Mouse (Mus musculus) olfactory bulb, adult 2 months (tissue): Measurements from ENCODE around the gene Usp12. TPM values are rescaled to one million over a fixed set of nuclear protein-coding genes. Genes with fewer than 3 reads are reported as not detected.
A peak's percentile ranks its signal among the peaks of the same experiment; 100 is the strongest.

ENCODE experiments used
- H3K27ac ChIP-seq: fragments of 200-500 bp; 2 replicates; pipeline ENCODE4 v1.5.1; 2012; ENCODE audit warnings: low read depth, low read length; ENCODE audit not compliant: insufficient read depth
- H3K4me1 ChIP-seq: fragments of 200-500 bp; 2 replicates; pipeline ENCODE4 v1.6.1; 2012; ENCODE audit warnings: low read length; ENCODE audit not compliant: control insufficient read depth, insufficient read depth
- H3K4me3 ChIP-seq: fragments of 200-500 bp; 2 replicates; pipeline ENCODE4 v1.5.1; 2012; ENCODE audit warnings: mild to moderate bottlenecking, low read depth, low read length, moderate library complexity; ENCODE audit not compliant: insufficient read depth
- CTCF ChIP-seq: fragments of 200-500 bp; IDR thresholded peaks from 2 replicates; pipeline ENCODE4 v1.5.1; 2012; ENCODE audit warnings: low read depth, mild to moderate bottlenecking, low read length, moderate library complexity; ENCODE audit not compliant: insufficient read depth
- POLR2A ChIP-seq: fragments of 200-500 bp; IDR thresholded peaks from 2 replicates; pipeline ENCODE4 v1.6.1; 2012; ENCODE audit warnings: mild to moderate bottlenecking, low read depth, low read length, moderate library complexity; ENCODE audit not compliant: insufficient read depth
- WGBS: fragments of 180-500 bp; shearing (Covaris S2); methylation state at CpG from one replicate; pipeline ENCODE4 v1.1.7; 2018; 5-methylcytosine and 5-hydroxymethylcytosine counted together
- polyA plus RNA-seq: library from polyadenylated mRNA; stranded (reverse); fragments of >200 nt; gene quantifications from 2 replicates; pipeline ENCODE4 v1.2.4, GENCODE M21; 2012; ENCODE audit warnings: low replicate concordance; ENCODE audit not compliant: missing spikeins, insufficient read depth, insufficient read length

The Usp12 gene
- polyA plus RNA-seq, 1 experiment = not detected

DNA sequence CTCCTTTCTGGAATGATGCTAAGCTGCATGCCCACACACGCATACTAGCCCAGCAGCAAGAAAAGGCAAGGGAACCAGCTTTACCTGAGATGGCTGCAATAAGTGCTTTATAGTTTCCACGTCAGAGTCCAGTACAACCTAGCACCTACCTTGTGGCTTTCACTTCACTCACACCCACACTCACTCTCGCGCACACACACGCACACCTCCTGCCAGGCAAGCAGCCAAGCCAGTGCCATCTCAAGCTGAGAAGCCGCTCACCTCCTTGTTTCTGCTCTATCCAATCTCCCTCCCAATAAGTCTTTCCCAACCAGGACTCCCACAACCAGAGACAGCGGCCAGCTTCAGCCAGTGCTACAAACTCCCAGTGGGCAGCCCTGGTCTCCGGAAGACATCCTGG is 3.9 kb downstream of the Usp12 start:
- TF ChIP-seq CTCF = no peak
- TF ChIP-seq POLR2A = no peak
- H3K4me1 ChIP-seq = peaks cover 20% of the 10 kb centered on the region
- 49% methylated on average over 8 of the region's 8 CpGs for WGBS
- no peak overlapping the region for H3K4me3 ChIP-seq
- H3K27ac ChIP-seq = no peak overlapping the region

DNA sequence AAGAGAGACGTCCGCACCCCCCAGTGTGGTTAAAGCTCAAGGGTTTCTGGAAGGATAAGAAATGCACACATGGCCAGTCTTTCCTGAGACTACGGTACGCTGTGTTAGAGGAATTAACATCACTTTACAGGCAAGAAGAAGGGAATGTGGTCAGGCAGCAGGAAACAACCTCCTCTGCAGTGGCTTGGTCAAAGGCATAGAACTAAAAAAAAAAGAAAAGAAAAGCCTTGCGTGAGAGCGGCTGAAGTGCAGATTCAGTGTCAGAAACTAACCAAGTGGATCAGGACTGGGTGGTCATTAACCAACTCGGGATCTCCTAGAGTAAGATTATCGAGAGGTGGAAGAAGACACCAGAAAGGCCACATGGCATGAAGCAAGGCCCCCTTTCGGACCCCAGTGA is 5.4 kb downstream of the Usp12 start:
- no peak for TF ChIP-seq CTCF
- Histone ChIP-seq H3K27ac (no peak overlapping the region), H3K4me3 (no peak overlapping the region), H3K4me1 (peaks cover 17% of the 10 kb centered on the region)
- 77% methylated on average over 9 of the region's 9 CpGs for WGBS

DNA sequence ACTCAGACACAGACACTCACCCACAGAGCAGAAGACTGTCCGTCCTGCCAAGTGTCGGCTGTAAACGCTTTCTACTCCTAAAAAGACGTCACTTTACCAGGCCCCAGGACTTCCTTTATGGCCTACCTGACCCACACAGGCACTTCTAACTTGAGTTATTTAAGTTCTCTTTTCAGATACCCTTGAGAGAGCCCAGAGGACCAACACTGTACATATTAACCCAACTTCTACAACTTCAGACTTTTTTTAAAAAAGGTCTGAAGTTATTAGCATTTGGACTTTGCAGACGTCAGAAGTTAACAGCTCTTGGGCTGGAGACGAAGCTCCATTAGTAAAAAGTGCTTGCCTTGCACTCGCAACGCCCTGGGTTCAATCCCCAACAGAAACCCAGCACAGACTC is 8.7 kb downstream of the Usp12 start:
- no peak overlapping the region for H3K4me3 ChIP-seq
- H3K27ac ChIP-seq = no peak overlapping the region
- 86% methylated on average over 8 of the region's 8 CpGs for WGBS
- H3K4me1 ChIP-seq = peaks cover 11% of the 10 kb centered on the region
- no peak for TF ChIP-seq CTCF
- no peak for TF ChIP-seq POLR2A

DNA sequence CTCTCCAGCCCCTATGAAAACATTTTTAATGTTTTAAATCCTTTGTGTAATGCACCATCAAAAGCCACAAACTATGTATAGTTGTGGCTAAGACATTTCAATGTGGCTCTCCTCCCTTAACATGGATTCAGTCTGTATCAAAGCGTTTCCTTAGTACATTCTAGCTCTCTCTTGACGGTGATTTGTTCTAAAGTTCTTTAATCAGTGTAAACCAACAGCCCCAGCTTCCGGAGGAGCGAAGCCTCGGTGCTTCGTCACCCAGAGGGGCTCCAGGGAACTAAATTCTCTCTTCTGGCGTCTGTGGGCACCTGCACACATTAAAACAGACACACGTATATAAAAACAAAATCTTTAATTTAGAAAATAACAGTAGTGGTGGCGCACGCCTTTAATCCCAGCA is 10.9 kb downstream of the Usp12 start:
- Histone ChIP-seq H3K4me3 (no peak overlapping the region), H3K4me1 (peaks cover 12% of the 10 kb centered on the region), H3K27ac (no peak overlapping the region)
- WGBS = 93% methylated on average over 10 of the region's 10 CpGs
- no peak for TF ChIP-seq POLR2A
- TF ChIP-seq CTCF = no peak

DNA sequence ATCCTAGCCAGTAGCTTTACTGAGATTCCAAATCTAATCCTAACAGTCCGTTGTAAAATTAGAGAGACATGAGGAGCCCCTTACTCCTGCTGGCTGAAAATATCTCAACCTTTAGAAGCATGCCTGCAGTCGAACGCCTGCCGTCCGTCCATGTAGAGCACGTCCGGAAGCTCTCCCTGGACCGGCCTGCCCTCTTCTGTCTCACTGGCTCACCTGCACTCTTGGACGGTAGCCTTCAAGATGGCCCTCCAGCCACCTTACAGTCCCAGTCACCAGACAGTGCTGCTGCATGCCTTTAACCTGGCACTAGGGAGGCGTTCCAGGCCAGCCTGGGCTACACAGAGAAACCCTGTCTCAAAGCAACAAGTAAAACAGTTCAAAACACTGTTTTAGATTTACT is 11.5 kb downstream of the Usp12 start:
- 95% methylated on average over 10 of the region's 10 CpGs for WGBS
- TF ChIP-seq CTCF (no peak), POLR2A (no peak)
- peaks cover 9% of the 10 kb centered on the region for H3K4me1 ChIP-seq
- no peak overlapping the region for H3K4me3 ChIP-seq
- H3K27ac ChIP-seq = no peak overlapping the region

DNA sequence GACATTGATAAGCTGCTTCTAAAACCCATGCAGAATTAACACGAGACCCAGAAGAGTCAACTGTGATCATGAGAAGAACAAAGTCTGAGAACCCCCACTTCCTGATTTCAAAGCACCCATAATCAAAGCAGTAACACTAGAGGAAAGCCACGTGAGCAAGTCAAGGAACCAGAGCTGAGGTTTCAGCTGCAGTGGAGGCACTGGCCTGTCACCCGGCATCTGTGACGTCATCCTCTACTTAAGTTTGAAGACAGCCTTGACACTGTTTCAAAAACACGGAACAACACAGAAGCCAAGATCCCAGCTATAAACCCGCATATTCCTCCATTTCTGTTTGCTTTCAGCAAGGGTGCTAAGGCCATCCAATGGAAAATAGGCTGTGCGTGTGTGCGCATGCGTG is 13.1 kb downstream of the Usp12 start:
- Histone ChIP-seq H3K4me1 (peaks cover 19% of the 10 kb centered on the region), H3K4me3 (no peak overlapping the region), H3K27ac (no peak overlapping the region)
- WGBS = 76% methylated on average over 9 of the region's 9 CpGs
- TF ChIP-seq CTCF (no peak), POLR2A (no peak)

DNA sequence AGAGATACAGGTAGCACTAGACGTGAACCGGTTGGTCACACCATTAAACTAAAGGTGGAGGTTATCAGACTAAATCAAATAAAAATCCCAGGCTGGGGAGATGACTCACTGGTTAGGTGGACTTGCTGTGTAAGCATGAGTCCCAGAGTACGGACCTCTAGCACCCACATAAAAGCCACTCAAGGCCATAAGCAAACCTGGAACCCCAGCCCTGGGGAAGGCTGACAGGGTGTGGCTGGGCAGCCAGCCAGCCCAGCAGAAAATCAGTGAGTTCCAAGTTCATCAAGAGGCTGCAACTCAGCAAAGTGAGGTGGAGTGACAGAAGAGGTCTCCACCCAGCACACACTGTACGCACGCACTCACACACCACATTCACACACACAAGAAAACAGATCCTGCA is 14.9 kb downstream of the Usp12 start:
- WGBS = 93% methylated on average over 5 of the region's 5 CpGs
- Histone ChIP-seq H3K27ac (no peak overlapping the region), H3K4me3 (no peak overlapping the region), H3K4me1 (peaks cover 20% of the 10 kb centered on the region)
- TF ChIP-seq CTCF (no peak), POLR2A (no peak)

DNA sequence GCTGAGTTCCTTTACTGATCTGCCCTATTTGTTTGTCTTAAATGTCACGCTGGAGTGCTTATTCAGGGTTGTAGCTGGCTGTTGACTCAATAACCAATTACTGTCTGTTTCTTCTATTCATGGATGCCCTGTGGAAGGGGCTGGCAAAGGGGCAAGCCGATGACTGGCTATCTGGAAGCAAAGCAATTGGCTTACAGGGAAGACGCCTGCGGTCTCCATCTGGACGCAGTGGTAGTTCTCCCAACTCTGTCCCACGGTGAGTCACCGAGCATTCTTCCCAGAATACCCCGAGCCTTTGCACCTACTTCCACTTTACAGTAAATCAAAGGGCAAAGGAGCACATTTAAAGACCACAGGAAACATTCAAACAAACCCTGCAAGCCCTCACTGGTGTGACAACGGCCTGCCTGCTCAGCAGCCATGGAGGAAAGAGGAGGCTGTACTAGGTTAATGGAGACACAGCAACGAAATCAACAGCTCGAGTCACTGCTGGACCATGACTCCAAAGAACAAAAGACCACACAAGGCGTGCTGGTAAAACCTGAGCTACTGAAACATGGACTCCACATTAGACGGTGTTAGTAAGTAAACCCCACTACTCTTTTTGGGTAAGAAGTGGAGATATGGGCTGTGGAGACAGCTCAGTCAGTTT is 17.7 kb downstream of the Usp12 start:
- peaks cover 23% of the 10 kb centered on the region for H3K4me1 ChIP-seq
- H3K27ac ChIP-seq = peak overlapping the region; percentile 71
- 39% methylated on average over 13 of the region's 13 CpGs for WGBS
- no peak for TF ChIP-seq POLR2A
- TF ChIP-seq CTCF = no peak
- H3K4me3 ChIP-seq = no peak overlapping the region

DNA sequence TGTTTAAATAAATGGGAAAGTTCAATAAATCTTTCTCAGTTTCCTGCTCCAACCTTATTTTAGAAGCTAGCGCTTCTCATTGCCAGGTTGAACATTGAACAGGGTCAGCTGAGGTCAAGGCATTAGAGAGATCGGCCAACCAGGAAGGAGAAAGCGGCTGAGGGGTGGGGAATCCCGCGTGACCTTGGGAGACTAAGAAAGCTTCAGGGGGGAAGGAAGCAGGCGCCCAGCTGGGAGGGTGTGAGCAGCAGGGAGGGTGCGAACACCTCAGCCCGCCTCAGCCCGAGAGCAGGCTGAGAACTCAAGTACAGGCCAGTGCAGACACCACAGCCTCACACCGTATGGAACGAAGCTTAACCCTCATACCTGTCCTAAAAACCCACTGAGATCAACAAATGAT is 22.8 kb downstream of the Usp12 start:
- Histone ChIP-seq H3K27ac (no peak overlapping the region), H3K4me3 (no peak overlapping the region), H3K4me1 (peaks cover 24% of the 10 kb centered on the region)
- 45% methylated on average over 11 of the region's 11 CpGs for WGBS
- TF ChIP-seq CTCF (no peak), POLR2A (no peak)
